Mouse (Mus musculus): ENCODE data around the gene Gse1.
A peak's percentile ranks its signal among the peaks of the same experiment; 100 is the strongest.

DNA sequence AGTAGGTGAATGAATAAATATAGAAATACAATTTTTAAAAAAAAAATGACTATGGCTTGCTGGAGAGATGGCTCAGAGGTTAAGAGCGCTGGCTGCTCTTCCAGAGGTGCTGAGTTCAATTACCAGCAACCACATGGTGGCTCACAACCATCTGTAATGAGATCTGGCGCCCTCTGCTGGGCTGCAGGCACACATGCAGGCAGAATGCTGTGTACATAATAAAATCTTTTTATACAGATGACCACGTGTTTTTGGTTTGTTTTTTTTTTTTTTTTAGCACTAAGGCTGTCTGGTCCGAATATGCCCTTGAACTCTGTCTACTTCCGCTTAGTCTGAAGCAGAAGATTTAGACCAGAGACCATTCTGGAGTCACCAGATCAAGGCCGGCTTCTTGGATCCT is 93.5 kb downstream of the Gse1 start:
- TF ChIP-seq CTCF (IDR thresholded peaks at IDR 0.05; ENCODE audit: borderline replicate concordance, insufficient read depth, low read depth, low read length) (peak; percentile 57), POLR2A (IDR thresholded peaks at IDR 0.05; ENCODE audit: borderline replicate concordance, insufficient read depth, low read length) (no peak)

Measured in cerebellum, adult 2 months (tissue).